Mouse (Mus musculus): ENCODE measurements around the gene Sdhaf1. TPM values are rescaled to one million over a fixed set of nuclear protein-coding genes. Genes with fewer than 3 reads are reported as not detected.

Sdhaf1 gene
- polyA plus RNA-seq, 1 experiment from 2014 or later, result 6.6 TPM

GRCm38 (mm10) chr7:30310136-30310535 lies 13.6 kb downstream of the Sdhaf1 start:
- H3K4me2 ChIP-seq, result no peak overlapping the region
- no peak for DNase-seq
- H3K36me3 ChIP-seq, result 0 out of 2 replicates have a peak, but pooled peaks cover 3% of the 10 kb centered on the region

DNA sequence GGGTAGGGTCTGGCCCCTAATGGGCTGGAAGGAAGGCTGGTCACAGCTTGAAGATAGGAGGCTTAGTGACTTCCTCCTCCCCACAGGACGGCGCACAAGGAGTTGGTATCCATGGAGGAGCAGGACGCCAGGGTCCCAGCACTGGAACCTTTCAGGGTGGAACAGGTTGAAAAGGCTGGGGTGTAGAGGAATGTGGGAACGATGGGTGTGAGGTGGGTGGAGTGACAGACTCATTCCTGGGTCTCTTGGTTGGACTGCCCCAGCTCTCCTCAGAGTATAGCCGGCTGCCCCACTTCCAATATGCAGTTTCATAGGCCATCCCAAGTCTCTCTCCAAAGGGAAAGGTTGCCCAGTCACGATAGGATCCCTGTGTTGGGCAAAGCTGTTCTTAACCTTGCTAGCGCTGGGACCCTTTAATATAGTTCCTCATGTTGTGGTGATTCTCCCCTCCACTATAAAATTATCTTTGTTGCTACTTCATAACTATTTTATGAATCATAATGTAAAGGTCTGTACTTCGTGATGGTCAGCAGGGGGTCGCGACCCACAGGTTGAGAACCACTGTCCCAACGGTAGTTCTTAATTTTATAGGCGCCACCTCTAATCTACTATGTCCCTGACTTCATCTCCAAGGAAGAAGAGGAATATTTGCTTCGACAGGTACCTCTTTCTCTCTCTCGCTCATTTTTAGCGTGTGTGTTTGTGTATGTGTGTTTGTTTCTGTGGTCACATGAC lies 14.1 kb downstream of the Sdhaf1 start:
- Histone ChIP-seq H3K4me2 (peak overlapping the region; percentile 87), H3K9me3 (replicated peaks) (no peaks in the 10 kb centered on the region), H3K27ac (no peak overlapping the region), H3K4me1 (replicated peaks) (peaks cover 25% of the 10 kb centered on the region), H3K36me3 (0 out of 2 replicates have a peak, but pooled peaks cover 3% of the 10 kb centered on the region), H3K9ac (peak overlapping the region; percentile 69), H3K4me3 (replicated peaks) (peak overlapping the region; percentile 69), H3K27me3 (no peaks in the 10 kb centered on the region)
- 46% methylated on average over 15 of the region's 15 CpGs for WGBS (ENCODE audit: insufficient replicate concordance)
- ATAC-seq (ENCODE audit: low read depth) (no peak), DNase-seq (no peak)

More at GRCm38 (mm10) chr7:30310136-30310535, 13.6 kb downstream of the Sdhaf1 start:
- no peak overlapping the region for H3K9ac ChIP-seq
- WGBS (ENCODE audit: insufficient replicate concordance), result 78% methylated on average over 12 of the region's 12 CpGs
- no peak overlapping the region for H3K4me3 ChIP-seq (replicated peaks)
- H3K9me3 ChIP-seq (replicated peaks), result no peaks in the 10 kb centered on the region
- H3K27ac ChIP-seq, result no peak overlapping the region
- peaks cover 30% of the 10 kb centered on the region for H3K4me1 ChIP-seq (replicated peaks)
- ATAC-seq (ENCODE audit: low read depth), result no peak
- H3K27me3 ChIP-seq, result no peaks in the 10 kb centered on the region

GRCm38 (mm10) chr7:30308076-30309005 lies 15.4 kb downstream of the Sdhaf1 start, which contains the start of gene Alkbh6:
Alkbh6 (plus strand) TSS chr7:30308717.
- Histone ChIP-seq H3K27ac (peak within 1 kb of the TSS; percentile 13; the same call in 1 of the 2 replicates), H3K27me3 (no peaks in the 10 kb centered on the region), H3K4me1 (replicated peaks) (peaks cover 21% of the 10 kb centered on the region), H3K9ac (peak within 1 kb of the TSS; percentile 69), H3K9me3 (replicated peaks) (no peaks in the 10 kb centered on the region), H3K4me3 (replicated peaks) (peak within 1 kb of the TSS; percentile 69), H3K36me3 (0 out of 2 replicates have a peak, but pooled peaks cover 3% of the 10 kb centered on the region), H3K4me2 (peak within 1 kb of the TSS; percentile 87)
- 6% methylated on average over 27 of the region's 27 CpGs for WGBS (ENCODE audit: insufficient replicate concordance)
- DNase-seq (peak; percentile 86), ATAC-seq (ENCODE audit: low read depth) (peak; percentile 100)

DNA sequence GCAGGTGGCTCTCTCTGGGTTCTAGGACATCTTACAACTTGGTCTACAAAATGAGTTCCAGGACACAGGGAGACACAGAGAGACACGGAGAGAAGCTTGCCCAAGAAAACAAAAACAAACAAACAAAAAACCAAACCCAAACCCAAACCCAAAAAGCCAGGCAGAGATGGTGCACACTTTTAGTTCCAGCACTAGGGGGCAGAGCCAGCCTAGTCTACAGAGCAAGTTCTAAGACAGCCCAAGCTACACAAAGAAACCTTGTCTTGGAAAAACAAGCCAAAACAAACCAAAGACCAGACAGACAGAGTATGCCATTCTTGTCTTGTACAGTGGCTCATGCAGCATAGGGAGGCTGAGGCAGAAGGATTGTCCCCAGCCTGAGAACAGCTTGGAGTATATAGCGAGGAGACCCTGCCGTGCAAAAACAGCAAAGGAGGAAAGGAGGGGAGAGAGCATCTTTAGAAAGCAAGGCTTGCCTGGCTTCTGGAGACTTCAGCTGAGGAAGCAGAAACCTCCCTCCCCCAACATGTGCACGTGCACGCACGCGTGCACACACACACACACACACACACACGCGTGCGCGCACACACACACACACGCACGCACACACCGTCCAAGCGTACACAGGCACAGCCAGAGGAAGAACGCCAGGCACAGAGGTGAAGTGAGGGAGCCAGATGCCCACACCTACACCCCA lies 17.5 kb downstream of the Sdhaf1 start:
- Histone ChIP-seq H3K9ac (no peak overlapping the region), H3K27me3 (no peaks in the 10 kb centered on the region; the same call in 1 of the 2 replicates), H3K9me3 (replicated peaks) (no peaks in the 10 kb centered on the region), H3K4me1 (replicated peaks) (peaks cover 19% of the 10 kb centered on the region), H3K4me3 (replicated peaks) (no peak overlapping the region), H3K4me2 (no peak overlapping the region), H3K36me3 (0 out of 2 replicates have a peak, but pooled peaks cover 3% of the 10 kb centered on the region), H3K27ac (no peak overlapping the region)
- ATAC-seq (ENCODE audit: low read depth) (no peak), DNase-seq (no peak)
- 81% methylated on average over 16 of the region's 16 CpGs for WGBS (ENCODE audit: insufficient replicate concordance)

- Histone ChIP-seq H3K4me1 (replicated peaks) (no peaks in the 10 kb centered on the region; the same call in 1 of the 2 replicates), H3K27ac (no peak overlapping the region), H3K4me3 (replicated peaks) (no peak overlapping the region), H3K4me2 (no peak overlapping the region), H3K9ac (no peak overlapping the region), H3K36me3 (no peaks in the 10 kb centered on the region), H3K27me3 (no peaks in the 10 kb centered on the region; the same call in 1 of the 2 replicates), H3K9me3 (replicated peaks) (no peaks in the 10 kb centered on the region)
- no peak for ATAC-seq (ENCODE audit: low read depth)
- 24% methylated on average over 3 of the region's 3 CpGs for WGBS (ENCODE audit: insufficient replicate concordance)
- DNase-seq, result peak; percentile 28
Measured at GRCm38 (mm10) chr7:30300914-30301313, 22.8 kb downstream of the Sdhaf1 start.

DNA sequence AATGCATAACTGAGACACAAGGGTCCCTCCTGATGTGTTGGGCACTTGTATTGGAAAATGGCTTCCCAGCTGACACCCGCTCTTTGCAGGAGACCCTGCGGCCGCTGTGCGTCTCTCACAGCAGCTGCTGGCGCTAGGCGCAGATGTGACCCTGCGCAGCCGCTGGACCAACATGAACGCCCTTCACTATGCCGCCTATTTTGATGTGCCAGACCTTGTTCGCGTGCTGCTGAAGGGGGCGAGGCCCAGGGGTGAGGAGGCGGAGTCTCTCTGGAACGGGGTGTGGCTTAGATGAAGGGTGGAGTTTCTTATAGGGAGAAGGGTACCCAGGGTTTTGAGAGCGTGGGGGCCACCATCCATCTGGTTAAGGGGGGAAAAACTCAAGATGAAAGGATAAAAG lies 26.4 kb downstream of the Sdhaf1 start:
- H3K4me1 ChIP-seq (replicated peaks), result no peaks in the 10 kb centered on the region; the same call in 1 of the 2 replicates
- H3K9me3 ChIP-seq (replicated peaks), result no peaks in the 10 kb centered on the region
- WGBS (ENCODE audit: insufficient replicate concordance), result 67% methylated on average over 16 of the region's 16 CpGs
- no peak overlapping the region for H3K4me2 ChIP-seq
- ATAC-seq (ENCODE audit: low read depth) (no peak), DNase-seq (no peak)
- no peak overlapping the region for H3K4me3 ChIP-seq (replicated peaks)
- peaks cover 1% of the 10 kb centered on the region for H3K27me3 ChIP-seq
- H3K27ac ChIP-seq, result no peak overlapping the region
- H3K9ac ChIP-seq, result no peak overlapping the region
- no peaks in the 10 kb centered on the region for H3K36me3 ChIP-seq

- no peak overlapping the region for H3K4me2 ChIP-seq
- 53% methylated on average over 15 of the region's 15 CpGs for WGBS (ENCODE audit: insufficient replicate concordance)
- peaks cover 6% of the 10 kb centered on the region for H3K27me3 ChIP-seq
- no peak for DNase-seq
- H3K4me3 ChIP-seq (replicated peaks), result no peak overlapping the region
- no peaks in the 10 kb centered on the region; the same call in 1 of the 2 replicates for H3K4me1 ChIP-seq (replicated peaks)
- no peaks in the 10 kb centered on the region for H3K36me3 ChIP-seq
- ATAC-seq (ENCODE audit: low read depth), result no peak
- no peak overlapping the region for H3K9ac ChIP-seq
- H3K27ac ChIP-seq, result no peak overlapping the region
- no peaks in the 10 kb centered on the region for H3K9me3 ChIP-seq (replicated peaks)
Measured at GRCm38 (mm10) chr7:30296816-30297215, 26.9 kb downstream of the Sdhaf1 start.

DNA sequence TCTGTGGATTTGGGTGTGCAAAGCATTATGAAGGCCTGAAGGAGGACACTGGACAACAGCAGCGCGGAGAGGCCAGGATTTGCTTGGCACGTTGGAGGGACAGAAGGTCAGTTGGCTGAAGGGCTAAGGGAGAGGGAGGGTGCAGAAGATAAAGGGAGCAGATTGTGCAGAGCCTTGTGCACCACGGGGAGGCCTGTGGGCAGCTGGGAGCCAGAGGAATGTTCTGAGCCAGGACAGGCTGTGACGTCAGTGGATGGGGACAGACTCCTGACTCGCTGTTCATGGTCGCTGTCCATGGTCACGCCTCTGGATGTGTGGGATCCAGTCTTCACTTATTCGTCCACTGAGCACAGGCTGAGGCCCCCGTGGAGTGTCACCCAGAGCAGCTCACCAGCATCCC lies 28.6 kb downstream of the Sdhaf1 start:
- no peaks in the 10 kb centered on the region for H3K36me3 ChIP-seq
- WGBS (ENCODE audit: insufficient replicate concordance), result 40% methylated on average over 10 of the region's 10 CpGs
- H3K4me3 ChIP-seq (replicated peaks), result no peak overlapping the region
- no peaks in the 10 kb centered on the region; the same call in 1 of the 2 replicates for H3K4me1 ChIP-seq (replicated peaks)
- H3K4me2 ChIP-seq, result no peak overlapping the region
- no peak overlapping the region for H3K9ac ChIP-seq
- no peaks in the 10 kb centered on the region for H3K9me3 ChIP-seq (replicated peaks)
- no peak for ATAC-seq (ENCODE audit: low read depth)
- no peak for DNase-seq
- H3K27ac ChIP-seq, result no peak overlapping the region
- peaks cover 19% of the 10 kb centered on the region for H3K27me3 ChIP-seq

GRCm38 (mm10) chr7:30294296-30294695 lies 29.4 kb downstream of the Sdhaf1 start:
- H3K36me3 ChIP-seq, result no peaks in the 10 kb centered on the region
- peaks cover 22% of the 10 kb centered on the region for H3K27me3 ChIP-seq
- no peaks in the 10 kb centered on the region; the same call in 1 of the 2 replicates for H3K4me1 ChIP-seq (replicated peaks)
- no peaks in the 10 kb centered on the region for H3K9me3 ChIP-seq (replicated peaks)
- no peak overlapping the region for H3K4me3 ChIP-seq (replicated peaks)
- H3K4me2 ChIP-seq, result no peak overlapping the region
- ATAC-seq (ENCODE audit: low read depth) (no peak), DNase-seq (no peak)
- H3K27ac ChIP-seq, result no peak overlapping the region
- WGBS (ENCODE audit: insufficient replicate concordance), result 66% methylated on average over 5 of the region's 5 CpGs
- no peak overlapping the region for H3K9ac ChIP-seq

DNA sequence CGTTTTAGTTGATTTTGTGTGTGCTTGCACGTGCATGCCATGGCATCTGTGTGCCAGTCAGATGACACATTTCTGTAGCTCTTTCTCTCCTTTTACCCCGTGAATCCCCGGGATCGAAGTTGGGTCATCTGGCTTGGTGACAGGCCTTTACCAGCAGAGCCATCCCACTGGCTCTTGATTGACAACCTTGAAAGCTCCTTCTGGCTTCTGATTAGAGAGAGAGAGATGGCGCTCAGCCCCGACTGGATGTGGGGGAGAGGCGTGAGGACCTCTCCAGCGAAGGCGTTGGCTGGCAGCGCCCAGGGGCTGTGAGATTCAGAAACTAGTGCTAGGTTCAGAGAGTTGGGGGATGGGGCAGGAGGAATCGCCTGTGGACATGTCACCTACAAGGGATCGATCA lies 29.9 kb downstream of the Sdhaf1 start:
- no peak overlapping the region for H3K4me2 ChIP-seq
- no peak overlapping the region for H3K4me3 ChIP-seq (replicated peaks)
- 62% methylated on average over 13 of the region's 13 CpGs for WGBS (ENCODE audit: insufficient replicate concordance)
- DNase-seq (no peak), ATAC-seq (ENCODE audit: low read depth) (no peak)
- no peaks in the 10 kb centered on the region for H3K36me3 ChIP-seq
- H3K4me1 ChIP-seq (replicated peaks), result no peaks in the 10 kb centered on the region; the same call in 1 of the 2 replicates
- no peak overlapping the region for H3K27ac ChIP-seq
- H3K9me3 ChIP-seq (replicated peaks), result no peaks in the 10 kb centered on the region
- H3K9ac ChIP-seq, result no peak overlapping the region
- peaks cover 27% of the 10 kb centered on the region for H3K27me3 ChIP-seq

All from liver, embryonic 13.5 days (tissue).